In the genomic region with DNA sequence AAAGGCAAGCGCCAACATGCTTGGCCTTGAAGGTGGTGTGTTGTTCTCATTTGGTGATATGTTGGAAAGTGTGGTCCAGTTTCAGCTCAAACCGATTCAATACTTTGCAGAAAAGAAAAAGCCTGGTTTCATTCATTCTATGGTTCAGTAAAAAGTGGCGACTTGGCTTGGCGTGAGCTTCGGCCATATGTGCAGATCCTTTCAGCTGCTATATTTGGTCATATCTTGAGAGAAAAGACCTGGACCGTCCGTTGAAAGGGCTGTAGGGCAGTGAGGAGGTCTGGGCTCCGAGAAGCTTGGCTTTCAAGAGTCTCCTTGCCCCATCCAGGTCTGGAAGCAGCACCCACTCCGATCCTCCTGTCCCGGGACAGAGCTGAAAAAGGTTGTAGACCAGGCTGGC, we compare ENCODE assay signal across 26 mouse cellular contexts. TPM values are rescaled to one million over a fixed set of nuclear protein-coding genes. Genes with fewer than 3 reads are reported as not detected.
"Had no signal": no experiment of that assay in that cellular context is flagged by ENCODE, and none has a peak within 500 bp of the region (broad histone marks: within the 10 kb centered on the region; RNA-seq: fewer than 3 reads in every experiment).

No protein-coding gene starts in this region.

- H3K4me2 ChIP-seq: heart, embryonic 11.5 days; heart, embryonic 13.5 days; heart, embryonic 15.5 days; hindbrain, embryonic 13.5 days; hindbrain, embryonic 15.5 days; limb, embryonic 13.5 days; limb, embryonic 15.5 days; liver, embryonic 12.5 days had no signal

- H3K27me3 ChIP-seq: heart, embryonic 13.5 days; heart, embryonic 15.5 days; hindbrain, embryonic 13.5 days; hindbrain, embryonic 15.5 days; limb, embryonic 13.5 days; limb, embryonic 15.5 days; liver, embryonic 12.5 days had no signal

- ATAC-seq: hindbrain, postnatal 0 days; intestine, embryonic 16.5 days; liver, embryonic 12.5 days had no signal

- H3K4me1 ChIP-seq: liver, embryonic 12.5 days had no signal

- H3K27ac ChIP-seq: heart, adult 2 months; heart, embryonic 13.5 days; heart, embryonic 15.5 days; hindbrain, embryonic 15.5 days; hindbrain, postnatal 0 days; limb, embryonic 13.5 days; limb, embryonic 15.5 days; liver, embryonic 12.5 days; liver, embryonic 14.5 days had no signal

- H3K36me3 ChIP-seq: liver, embryonic 12.5 days had no signal

- H3K9ac ChIP-seq: heart, embryonic 13.5 days; heart, embryonic 15.5 days; hindbrain, embryonic 13.5 days; hindbrain, embryonic 15.5 days; limb, embryonic 15.5 days; liver, embryonic 12.5 days; liver, embryonic 14.5 days had no signal

- H3K9me3 ChIP-seq: heart, embryonic 13.5 days; heart, embryonic 15.5 days; hindbrain, embryonic 13.5 days; hindbrain, embryonic 15.5 days; limb, embryonic 13.5 days; limb, embryonic 15.5 days; liver, embryonic 12.5 days had no signal

- H3K4me3 ChIP-seq: heart, adult 2 months; heart, embryonic 13.5 days; heart, embryonic 15.5 days; hindbrain, embryonic 13.5 days; hindbrain, embryonic 15.5 days; limb, embryonic 13.5 days; limb, embryonic 15.5 days; liver, embryonic 12.5 days had no signal

- DNase-seq: gastrocnemius, postnatal 14 days; gastrocnemius, postnatal 36 days; heart, adult 11 months; heart, adult 2 months; heart, postnatal 14 days; heart, postnatal 36 days; kidney, adult 11 months; kidney, adult 2 months; kidney, adult 9 months; kidney, postnatal 10 days; kidney, postnatal 25 days; layer of hippocampus, postnatal 36 days; left cerebral cortex, postnatal 4 days had no signal

RNA-seq across cellular contexts. Expression of a gene that starts 44.4 kb away (rescaled TPM):
- polyA plus RNA-seq: hindbrain, embryonic 11.5 days; limb, embryonic 11.5 days had no signal
